Mouse (Mus musculus): ENCODE data around the gene Kirrel2. TPM values are rescaled to one million over a fixed set of nuclear protein-coding genes. Genes with fewer than 3 reads are reported as not detected.
"Not testable (repeated sequence)": the region's sequence is repeated elsewhere in the genome, so short reads cannot be mapped to it uniquely, and the experiment has no call there.

The Kirrel2 gene
- polyA plus RNA-seq (2012; fragmentation: generic; extraction: Trizol): not detected

GRCm38 (mm10) chr7:30457629-30458330 lies at the start of gene Kirrel2, which contains the start of gene Nphs1:
Kirrel2 (minus strand) TSS chr7:30457690.
Nphs1 (plus strand) TSS chr7:30458315.
- H3K27me3 ChIP-seq (ENCODE audit: control insufficient read depth, insufficient read depth, insufficient read length): peaks cover 88% of the 10 kb centered on the region
- H3ac ChIP-seq (ENCODE audit: control insufficient read depth, insufficient read length): no peak within 1 kb of the TSS
- H3K4me2 ChIP-seq (ENCODE audit: low read depth): no peak within 1 kb of the TSS
- no peaks in the 10 kb centered on the region for H3K36me3 ChIP-seq (ENCODE audit: control insufficient read depth, insufficient read depth)
- TF ChIP-seq TCF3 (IDR thresholded peaks at IDR 0.05; ENCODE audit: insufficient read length, low read depth) (no peak), SRF (IDR thresholded peaks at IDR 0.05; ENCODE audit: control insufficient read depth, insufficient read length, low read depth) (no peak), REST (IDR thresholded peaks at IDR 0.05; ENCODE audit: insufficient read depth, insufficient read length) (no peak), USF1 (IDR thresholded peaks at IDR 0.05; ENCODE audit: low read depth) (no peak), POLR2A (IDR thresholded peaks at IDR 0.05; ENCODE audit: insufficient read length, low read depth) (no peak), MAX (IDR thresholded peaks at IDR 0.05; ENCODE audit: low read depth) (no peak), MYOG (IDR thresholded peaks at IDR 0.05; ENCODE audit: control insufficient read depth in 1 of 3, insufficient read depth in 1 of 3, insufficient read length in 2 of 3, low read depth in 2 of 3) (no peak), POLR2AphosphoS2 (IDR thresholded peaks at IDR 0.05; ENCODE audit: insufficient read length, low read depth) (no peak), TCF12 (IDR thresholded peaks at IDR 0.05; ENCODE audit: insufficient read depth, poor library complexity, severe bottlenecking) (no peak), E2F4 (IDR thresholded peaks at IDR 0.05; ENCODE audit: insufficient read depth) (no peak), MYOD1 (IDR thresholded peaks at IDR 0.05; ENCODE audit: control insufficient read depth in 1 of 3, insufficient read length in 2 of 3, low read depth in 2 of 3) (no peak), CEBPB (IDR thresholded peaks at IDR 0.05; ENCODE audit: insufficient read depth, poor library complexity, severe bottlenecking) (no peak)
- no peaks in the 10 kb centered on the region for H3K79me2 ChIP-seq (ENCODE audit: control insufficient read depth, insufficient read depth)
- H3K4me3 ChIP-seq: no peak within 1 kb of the TSS

GRCm38 (mm10) chr7:30501159-30501558 lies 43.7 kb upstream of the Kirrel2 start:
- H3K79me2 ChIP-seq (ENCODE audit: control insufficient read depth, insufficient read depth); H3K27me3 ChIP-seq (ENCODE audit: control insufficient read depth, insufficient read depth, insufficient read length); H3K36me3 ChIP-seq (ENCODE audit: control insufficient read depth, insufficient read depth); H3K4me3 ChIP-seq; H3K4me2 ChIP-seq (ENCODE audit: low read depth); H3ac ChIP-seq (ENCODE audit: control insufficient read depth, insufficient read length): not testable (repeated sequence)

GRCm38 (mm10) chr7:30495506-30496042 lies 38.1 kb upstream of the Kirrel2 start:
- peaks cover 24% of the 10 kb centered on the region for H3K27me3 ChIP-seq (ENCODE audit: control insufficient read depth, insufficient read depth, insufficient read length)
- not testable (repeated sequence) for H3K4me3 ChIP-seq; H3K4me2 ChIP-seq (ENCODE audit: low read depth); H3ac ChIP-seq (ENCODE audit: control insufficient read depth, insufficient read length); H3K36me3 ChIP-seq (ENCODE audit: control insufficient read depth, insufficient read depth); H3K79me2 ChIP-seq (ENCODE audit: control insufficient read depth, insufficient read depth)

- Histone ChIP-seq H3K36me3 (ENCODE audit: control insufficient read depth, insufficient read depth) (no peaks in the 10 kb centered on the region), H3ac (ENCODE audit: control insufficient read depth, insufficient read length) (no peak within 1 kb of the TSS), H3K79me2 (ENCODE audit: control insufficient read depth, insufficient read depth) (no peaks in the 10 kb centered on the region), H3K4me3 (no peak within 1 kb of the TSS), H3K27me3 (ENCODE audit: control insufficient read depth, insufficient read depth, insufficient read length) (peaks cover 24% of the 10 kb centered on the region), H3K4me2 (ENCODE audit: low read depth) (no peak within 1 kb of the TSS)
- no peak for TF ChIP-seq MAX (IDR thresholded peaks at IDR 0.05; ENCODE audit: low read depth)
- no peak for TF ChIP-seq CEBPB (IDR thresholded peaks at IDR 0.05; ENCODE audit: insufficient read depth, poor library complexity, severe bottlenecking)
- TF ChIP-seq SRF (IDR thresholded peaks at IDR 0.05; ENCODE audit: control insufficient read depth, insufficient read length, low read depth): no peak
- TF ChIP-seq E2F4 (IDR thresholded peaks at IDR 0.05; ENCODE audit: insufficient read depth): no peak
- TF ChIP-seq TCF12 (IDR thresholded peaks at IDR 0.05; ENCODE audit: insufficient read depth, poor library complexity, severe bottlenecking): no peak
- no peak for TF ChIP-seq MYOD1 (IDR thresholded peaks at IDR 0.05; ENCODE audit: control insufficient read depth in 1 of 3, insufficient read length in 2 of 3, low read depth in 2 of 3)
- TF ChIP-seq REST (IDR thresholded peaks at IDR 0.05; ENCODE audit: insufficient read depth, insufficient read length): no peak
- no peak for TF ChIP-seq TCF3 (IDR thresholded peaks at IDR 0.05; ENCODE audit: insufficient read length, low read depth)
- TF ChIP-seq MYOG (IDR thresholded peaks at IDR 0.05; ENCODE audit: control insufficient read depth in 1 of 3, insufficient read depth in 1 of 3, insufficient read length in 2 of 3, low read depth in 2 of 3): no peak
- no peak for TF ChIP-seq POLR2A (IDR thresholded peaks at IDR 0.05; ENCODE audit: insufficient read length, low read depth)
- no peak for TF ChIP-seq POLR2AphosphoS2 (IDR thresholded peaks at IDR 0.05; ENCODE audit: insufficient read length, low read depth)
- no peak for TF ChIP-seq USF1 (IDR thresholded peaks at IDR 0.05; ENCODE audit: low read depth)
These were observed 36.0 kb upstream of the Kirrel2 start, which contains the start of gene Prodh2 for GRCm38 (mm10) chr7:30493401-30493931. Prodh2 (plus strand) TSS chr7:30493622.

GRCm38 (mm10) chr7:30492765-30493164 lies 35.3 kb upstream of the Kirrel2 start:
- Histone ChIP-seq H3K4me2 (ENCODE audit: low read depth) (no peak overlapping the region), H3K4me3 (no peak overlapping the region), H3K36me3 (ENCODE audit: control insufficient read depth, insufficient read depth) (no peaks in the 10 kb centered on the region), H3K79me2 (ENCODE audit: control insufficient read depth, insufficient read depth) (no peaks in the 10 kb centered on the region), H3K27me3 (ENCODE audit: control insufficient read depth, insufficient read depth, insufficient read length) (peaks cover 24% of the 10 kb centered on the region), H3ac (ENCODE audit: control insufficient read depth, insufficient read length) (no peak overlapping the region)
- TF ChIP-seq MYOG (IDR thresholded peaks at IDR 0.05; ENCODE audit: control insufficient read depth in 1 of 3, insufficient read depth in 1 of 3, insufficient read length in 2 of 3, low read depth in 2 of 3) (no peak), POLR2AphosphoS2 (IDR thresholded peaks at IDR 0.05; ENCODE audit: insufficient read length, low read depth) (no peak), MYOD1 (IDR thresholded peaks at IDR 0.05; ENCODE audit: control insufficient read depth in 1 of 3, insufficient read length in 2 of 3, low read depth in 2 of 3) (no peak), CEBPB (IDR thresholded peaks at IDR 0.05; ENCODE audit: insufficient read depth, poor library complexity, severe bottlenecking) (no peak), SRF (IDR thresholded peaks at IDR 0.05; ENCODE audit: control insufficient read depth, insufficient read length, low read depth) (no peak), TCF3 (IDR thresholded peaks at IDR 0.05; ENCODE audit: insufficient read length, low read depth) (no peak), MAX (IDR thresholded peaks at IDR 0.05; ENCODE audit: low read depth) (no peak), TCF12 (IDR thresholded peaks at IDR 0.05; ENCODE audit: insufficient read depth, poor library complexity, severe bottlenecking) (no peak)

Data from myocyte (in vitro differentiated cells).